Mouse (Mus musculus) MEL (cell line): ENCODE measurements around the gene Sowahb. TPM values are rescaled to one million over a fixed set of nuclear protein-coding genes. Genes with fewer than 3 reads are reported as not detected.

Source experiments
- DNase-seq: peaks from one replicate; pipeline ENCODE4 v3.0.0; 2011; ENCODE audit warnings: low read depth, low spot score
- H3K27ac ChIP-seq: 2 replicates; pipeline ENCODE4 v1.5.1; 2012; ENCODE audit warnings: low read depth, mild to moderate bottlenecking, control low read depth, low read length, moderate library complexity; ENCODE audit not compliant: control insufficient read depth
- H3K27me3 ChIP-seq, 2 experiments: fragments of 150-350 bp in 1 of 2; sonication (generic) in 1 of 2; 2 replicates each; pipeline ENCODE4 v1.6.1; 2012; ENCODE audit warnings: low read length in 2 of 2, mild to moderate bottlenecking in 2 of 2, improper control_type of control experiment in 1 of 2, moderate library complexity in 1 of 2; ENCODE audit not compliant: insufficient read depth in 2 of 2, control insufficient read depth in 1 of 2
- H3K36me3 ChIP-seq, 2 experiments: 2 replicates each; pipeline ENCODE4 v1.6.1; 2012 to 2014; ENCODE audit warnings: low read length in 2 of 2, improper control_type of control experiment in 1 of 2, inconsistent platforms in 1 of 2, mild to moderate bottlenecking in 1 of 2; ENCODE audit not compliant: insufficient read depth in 2 of 2, control insufficient read depth in 1 of 2
- H3K4me1 ChIP-seq, 2 experiments: fragments of 150-350 bp in 1 of 2; sonication (generic) in 1 of 2; 2 replicates each; pipeline ENCODE4 v1.6.1; 2012; ENCODE audit warnings: low read length in 2 of 2, improper control_type of control experiment in 1 of 2, mild to moderate bottlenecking in 1 of 2; ENCODE audit not compliant: insufficient read depth in 2 of 2, control insufficient read depth in 1 of 2
- H3K4me3 ChIP-seq, 2 experiments: fragments of 150-350 bp in 1 of 2; sonication (generic) in 1 of 2; 2 replicates each; pipeline ENCODE4 v1.5.1; 2012; ENCODE audit warnings: low read depth in 2 of 2, low read length in 2 of 2, mild to moderate bottlenecking in 2 of 2, moderate library complexity in 2 of 2, control low read depth in 1 of 2, improper control_type of control experiment in 1 of 2; ENCODE audit not compliant: control insufficient read depth in 1 of 2, insufficient read depth in 1 of 2
- H3K79me2 ChIP-seq: 2 replicates; pipeline ENCODE4 v1.6.1; 2012; ENCODE audit warnings: mild to moderate bottlenecking, low read length, moderate library complexity; ENCODE audit not compliant: control insufficient read depth, poor library complexity, insufficient read depth
- H3K9ac ChIP-seq: 2 replicates; pipeline ENCODE4 v1.6.1; 2012; ENCODE audit warnings: low read depth, mild to moderate bottlenecking, control low read depth, low read length, moderate library complexity; ENCODE audit not compliant: control insufficient read depth, poor library complexity, severe bottlenecking
- H3K9me3 ChIP-seq: fragments of 150-350 bp; sonication (generic); replicated peaks from 2 replicates; pipeline ENCODE4 v1.6.1; 2012; ENCODE audit warnings: mild to moderate bottlenecking, low read length, improper control_type of control experiment, moderate library complexity; ENCODE audit not compliant: insufficient read depth
- CHD2 ChIP-seq: IDR thresholded peaks from 2 replicates; pipeline ENCODE4 v1.6.1; 2011; ENCODE audit warnings: low read length, improper control_type of control experiment
- CTCF ChIP-seq, 3 experiments: IDR thresholded peaks in 2 of 3; conservative IDR thresholded peaks in 1 of 3; 2 replicates each; pipeline ENCODE4 v1.5.1; 2011 to 2012; ENCODE audit warnings: low read length in 3 of 3, low read depth in 2 of 3, mild to moderate bottlenecking in 2 of 3, improper control_type of control experiment in 1 of 3, inconsistent platforms in 1 of 3, mixed read lengths in 1 of 3, moderate library complexity in 1 of 3; ENCODE audit not compliant: control insufficient read depth in 1 of 3, insufficient read depth in 1 of 3, poor library complexity in 1 of 3, severe bottlenecking in 1 of 3
- EP300 ChIP-seq, 2 experiments: IDR thresholded peaks; 2 replicates each; pipeline ENCODE4 v1.6.1; 2011; ENCODE audit warnings: improper control_type of control experiment in 2 of 2, low read length in 2 of 2, low read depth in 1 of 2, mild to moderate bottlenecking in 1 of 2
- GATA1 ChIP-seq: IDR thresholded peaks from 2 replicates; pipeline ENCODE4 v1.6.1; 2011; ENCODE audit warnings: low read depth, low read length, improper control_type of control experiment
- HCFC1 ChIP-seq: IDR thresholded peaks from 2 replicates; pipeline ENCODE4 v1.6.1; 2012; ENCODE audit warnings: low read depth, mild to moderate bottlenecking, inconsistent platforms, low read length, improper control_type of control experiment, moderate library complexity
- JUND ChIP-seq: IDR thresholded peaks from 2 replicates; pipeline ENCODE4 v1.6.1; 2011; ENCODE audit warnings: low read depth, mild to moderate bottlenecking, improper control_type of control experiment, low read length
- KAT2A ChIP-seq: conservative IDR thresholded peaks from 2 replicates; pipeline ENCODE4 v1.6.1; 2012; ENCODE audit warnings: low read depth, low read length, improper control_type of control experiment, inconsistent platforms
- MAFK ChIP-seq: IDR thresholded peaks from 2 replicates; pipeline ENCODE4 v1.6.1; 2011; ENCODE audit warnings: low read depth, mild to moderate bottlenecking, low read length, improper control_type of control experiment, borderline replicate concordance
- MYB ChIP-seq: IDR thresholded peaks from 2 replicates; pipeline ENCODE4 v1.6.1; 2011; ENCODE audit warnings: mild to moderate bottlenecking, low read depth, low read length, improper control_type of control experiment
- NELFE ChIP-seq: IDR thresholded peaks from 2 replicates; pipeline ENCODE4 v1.6.1; 2011; ENCODE audit warnings: low read depth, low read length, improper control_type of control experiment
- TCF12 ChIP-seq: IDR thresholded peaks from 2 replicates; pipeline ENCODE4 v1.6.1; 2014; ENCODE audit warnings: low read depth, mild to moderate bottlenecking, inconsistent platforms, low read length, improper control_type of control experiment, moderate library complexity
- USF2 ChIP-seq, 2 experiments: IDR thresholded peaks; 2 replicates each; pipeline ENCODE4 v1.6.1; 2011 to 2012; ENCODE audit warnings: improper control_type of control experiment in 2 of 2, low read length in 2 of 2, borderline replicate concordance in 1 of 2, inconsistent platforms in 1 of 2, low read depth in 1 of 2, mild to moderate bottlenecking in 1 of 2; ENCODE audit not compliant: insufficient read depth in 1 of 2
- ZKSCAN1 ChIP-seq: IDR thresholded peaks from 2 replicates; pipeline ENCODE4 v1.6.1; 2012; ENCODE audit warnings: low read depth, mild to moderate bottlenecking, inconsistent platforms, low read length, improper control_type of control experiment, moderate library complexity
- ZNF384 ChIP-seq: IDR thresholded peaks from 2 replicates; pipeline ENCODE4 v1.6.1; 2012; ENCODE audit warnings: low read depth, mild to moderate bottlenecking, inconsistent platforms, low read length, improper control_type of control experiment
- polyA plus RNA-seq, 2 experiments: library from polyadenylated mRNA; stranded (reverse) in 1 of 2; unstranded in 1 of 2; fragments of >175 nt in 1 of 2; fragments of >200 nt in 1 of 2; gene quantifications; 2 replicates each; pipeline versions ENCODE4 v1.2.1 to v1.2.4; 2012; ENCODE audit warnings: low replicate concordance in 2 of 2, low read depth in 1 of 2; ENCODE audit not compliant: insufficient read length in 2 of 2, insufficient read depth in 1 of 2, missing spikeins in 1 of 2
- total RNA-seq: library from RNA; depleted of rRNA; stranded (reverse); fragments of 300-350 nt; gene quantifications from 2 replicates; pipeline ENCODE4 v1.2.3, GENCODE M21; 2012

Gene Sowahb
- total and polyA plus RNA-seq, 3 experiments = not detected

DNA sequence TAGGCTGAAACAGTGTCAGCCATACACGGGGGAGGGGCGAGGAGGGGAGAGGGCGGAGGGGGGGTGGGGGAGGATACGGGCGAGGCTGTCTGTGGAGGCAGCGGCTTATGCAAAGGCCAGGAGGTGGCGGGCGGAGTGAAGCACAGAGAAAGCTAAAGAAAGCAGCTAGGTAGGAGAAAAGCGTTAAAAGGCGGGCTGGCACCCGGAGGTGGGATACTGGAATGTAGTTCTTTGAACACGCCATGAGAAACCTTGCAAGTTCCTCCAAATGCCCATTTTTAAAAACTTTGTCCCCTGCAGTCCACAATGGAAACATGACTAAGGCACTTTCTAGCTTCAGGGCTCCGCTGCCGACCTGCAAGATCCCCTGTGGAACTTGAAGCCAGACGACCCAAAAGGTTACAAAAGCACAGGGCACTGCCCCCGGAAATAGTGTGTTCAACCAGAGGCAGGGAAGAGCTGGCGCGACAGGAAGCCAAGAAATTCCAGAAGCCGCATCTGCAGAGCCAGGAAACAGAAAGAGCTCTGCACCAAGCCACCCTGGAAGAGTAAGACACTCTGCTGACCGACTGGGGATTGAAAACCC is 39.5 kb downstream of the Sowahb start:
- DNase-seq = no peak
- no peaks in the 10 kb centered on the region for H3K79me2 ChIP-seq
- H3K36me3 ChIP-seq = no peaks in the 10 kb centered on the region
- H3K4me1 ChIP-seq = no peaks in the 10 kb centered on the region
- H3K4me3 ChIP-seq = no peak overlapping the region
- H3K27me3 ChIP-seq = no peaks in the 10 kb centered on the region
- no peaks in the 10 kb centered on the region for H3K9me3 ChIP-seq
- no peak overlapping the region for H3K27ac ChIP-seq
- H3K9ac ChIP-seq = no peak overlapping the region
- TF ChIP-seq MAFK (no peak), NELFE (no peak), TCF12 (no peak), CTCF (IDR thresholded peaks at IDR 0.05 in 2 of 3, conservative IDR thresholded peaks at IDR 0.05 in 1 of 3; ENCODE audit: control insufficient read depth in 1 of 3, insufficient read depth in 1 of 3, low read depth in 2 of 3, low read length in 3 of 3, poor library complexity in 1 of 3, severe bottlenecking in 1 of 3) (no peak), HCFC1 (no peak), MYB (no peak), GATA1 (no peak)

DNA sequence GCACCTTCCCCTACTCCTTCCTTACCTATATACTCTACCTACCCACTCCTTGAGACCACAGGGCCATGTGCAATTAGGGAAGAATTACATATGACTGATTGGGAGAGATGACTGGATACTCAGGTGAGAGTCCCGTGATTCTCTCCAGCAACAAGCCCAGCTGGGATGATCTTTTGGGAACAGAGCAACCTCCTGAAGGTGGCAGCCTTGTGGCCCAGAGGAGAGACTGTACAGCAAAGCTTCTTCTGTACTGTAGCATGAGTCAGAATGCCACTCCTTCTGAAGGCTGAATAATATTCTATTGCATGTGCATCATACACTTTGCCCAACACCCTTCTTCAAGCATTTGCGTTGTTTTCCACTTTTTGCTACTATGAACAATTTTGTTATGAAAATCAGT is 42.2 kb downstream of the Sowahb start:
- Histone ChIP-seq H3K79me2 (no peaks in the 10 kb centered on the region), H3K9me3 (no peaks in the 10 kb centered on the region), H3K27me3 (no peaks in the 10 kb centered on the region), H3K9ac (no peak overlapping the region), H3K4me1 (no peaks in the 10 kb centered on the region), H3K36me3 (no peaks in the 10 kb centered on the region), H3K27ac (no peak overlapping the region), H3K4me3 (no peak overlapping the region)
- TF ChIP-seq ZKSCAN1 = no peak
- no peak for TF ChIP-seq HCFC1
- TF ChIP-seq ZNF384 = no peak
- no peak for TF ChIP-seq EP300 (IDR thresholded peaks at IDR 0.05; ENCODE audit: low read depth in 1 of 2, low read length in 2 of 2)
- TF ChIP-seq USF2 (IDR thresholded peaks at IDR 0.05; ENCODE audit: borderline replicate concordance in 1 of 2, insufficient read depth in 1 of 2, low read depth in 1 of 2, low read length in 2 of 2) = no peak
- TF ChIP-seq JUND = no peak
- TF ChIP-seq NELFE = no peak
- no peak for TF ChIP-seq KAT2A
- TF ChIP-seq CHD2 = no peak
- DNase-seq = no peak
